Mouse (Mus musculus) erythroblast, embryonic 14.5 days (primary cell): ENCODE results near the gene Tcea2.

Source experiments
- GATA1 ChIP-seq: IDR thresholded peaks from 2 replicates; pipeline ENCODE4 v1.6.1; 2012; ENCODE audit warnings: low read length, inconsistent platforms, mixed read lengths
- TAL1 ChIP-seq: IDR thresholded peaks from 3 replicates; pipeline ENCODE4 v1.6.1; 2012; ENCODE audit warnings: low read length, inconsistent platforms, mixed read lengths

GRCm38 (mm10) chr2:181644361-181644760, 35.7 kb upstream of the Tcea2 start:
- TF ChIP-seq GATA1 = no peak
- no peak for TF ChIP-seq TAL1
